Mouse (Mus musculus) brain, adult 2 months (tissue): Measurements from ENCODE around the gene Supt5.

ENCODE experiments used
- DNase-seq: peaks from one replicate; pipeline ENCODE4 v3.0.0; 2011; ENCODE audit warnings: low read depth, low spot score

Gene Supt5

DNA sequence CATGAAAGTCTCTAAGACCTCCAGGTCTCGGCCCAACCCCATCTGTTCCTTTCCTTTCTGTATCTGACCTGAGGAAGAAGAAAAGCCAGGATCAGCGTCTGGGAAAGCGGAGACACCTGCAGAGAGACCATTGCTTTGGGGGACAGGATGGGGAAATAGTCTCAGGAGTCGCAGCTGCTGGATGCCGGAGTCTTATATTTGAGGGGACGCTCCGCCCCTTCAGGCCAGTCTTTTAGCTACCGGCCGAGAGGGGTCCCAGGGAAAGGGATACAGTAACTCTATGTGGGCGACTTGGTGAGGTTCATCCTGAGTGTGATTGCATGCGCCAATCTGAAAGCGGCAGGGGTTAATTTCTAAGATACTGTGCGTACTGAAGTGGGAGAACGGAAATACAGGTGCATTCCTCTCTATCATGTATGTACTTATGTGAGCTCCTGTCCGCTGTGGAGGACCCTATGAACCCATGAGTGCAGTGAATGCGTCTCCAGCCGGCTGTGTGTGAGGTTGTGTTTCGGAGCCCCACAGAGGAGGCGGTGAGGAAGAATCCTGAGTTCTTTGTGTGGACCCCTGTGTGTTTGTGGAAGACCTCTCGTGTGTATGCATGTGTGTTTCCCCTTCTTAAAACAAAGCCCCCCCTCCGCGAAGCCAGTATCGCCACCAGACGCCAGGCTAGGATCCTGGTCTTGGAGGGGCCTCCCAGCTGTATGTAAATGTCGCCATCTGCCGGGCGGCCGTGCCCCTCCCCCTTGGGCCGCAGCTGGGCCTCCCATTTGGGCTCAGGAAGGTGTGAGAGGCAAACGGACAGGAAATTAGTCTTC lies 36.7 kb downstream of the Supt5 start, which contains the start of gene Dll3:
Gene Dll3 (minus strand): TSS at position 623 of the 818 bp plus-strand sequence.
- DNase-seq = peak; percentile 33

- DNase-seq = peak; percentile 89
Measured at GRCm38 (mm10) chr7:28298837-28299625, 39.5 kb downstream of the Supt5 start.

DNA sequence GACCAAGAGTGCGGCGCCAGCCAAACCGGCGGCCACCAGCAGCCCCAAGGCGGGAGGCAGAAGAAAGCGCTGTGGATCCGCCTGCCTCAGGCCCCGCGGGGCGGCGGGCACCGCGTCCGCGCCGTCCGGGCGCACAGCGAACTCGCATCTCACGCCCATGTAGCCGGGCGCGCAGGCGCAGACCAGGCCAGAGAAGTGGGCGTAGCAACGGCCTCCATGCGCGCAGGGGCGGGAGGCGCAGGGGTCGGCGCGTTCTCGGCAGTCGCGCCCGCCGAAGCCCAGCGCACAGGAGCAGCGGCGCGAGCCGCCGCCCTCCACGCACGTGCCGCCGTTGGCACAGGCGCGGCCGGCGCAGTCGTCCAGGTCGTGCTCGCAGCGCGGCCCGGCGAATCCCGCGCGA lies 44.1 kb downstream of the Supt5 start:
- DNase-seq = peak; percentile 79

DNA sequence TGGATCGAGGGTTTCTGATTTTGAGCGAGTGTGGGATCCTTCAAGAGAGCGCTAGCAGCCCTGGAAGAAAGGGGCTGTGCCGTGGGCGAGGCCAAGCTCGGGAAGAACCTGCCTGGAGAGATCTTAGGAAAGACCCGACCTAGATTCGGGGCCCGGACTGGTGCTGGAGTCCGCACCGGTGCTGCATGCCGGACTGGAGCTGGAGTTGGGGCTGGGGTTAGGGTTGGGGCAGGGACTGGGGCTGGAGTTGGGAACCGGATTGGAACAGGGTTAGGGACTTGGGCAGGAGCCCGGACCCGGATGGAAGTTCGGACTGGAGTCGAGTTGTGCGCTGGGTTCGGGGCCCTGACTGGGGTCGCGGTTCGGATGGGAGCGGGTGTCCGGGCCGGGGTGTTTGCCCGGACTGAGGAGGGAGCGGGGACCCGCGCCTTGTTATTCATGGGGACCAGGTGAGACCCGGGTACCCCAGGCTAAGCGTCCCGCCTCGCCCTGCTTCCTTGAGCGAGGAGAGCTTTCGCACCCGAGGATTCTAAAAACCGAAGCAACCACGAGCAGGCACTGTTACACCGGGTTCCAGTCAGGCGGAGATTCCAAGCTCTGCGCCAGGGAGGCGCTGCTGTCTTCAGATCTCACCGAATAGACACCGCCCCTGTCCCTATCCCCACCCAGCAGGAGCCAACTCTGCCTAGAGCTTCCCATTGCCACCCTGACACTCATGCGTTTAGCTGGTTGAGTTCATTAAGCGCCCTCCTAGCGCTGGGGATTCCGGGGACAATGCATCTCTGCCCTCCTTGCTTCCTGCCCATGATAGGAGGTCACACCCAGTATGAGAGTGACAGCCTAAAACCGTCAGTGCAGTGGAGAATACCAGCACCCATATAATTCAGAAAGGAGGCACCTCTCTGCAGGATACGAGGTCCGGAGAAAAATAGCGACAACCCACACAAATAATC lies 47.6 kb downstream of the Supt5 start, which contains the start of gene Selenov:
Gene Selenov (minus strand): TSS at position 549 of the 953 bp plus-strand sequence.
- peak; percentile 79 for DNase-seq

DNA sequence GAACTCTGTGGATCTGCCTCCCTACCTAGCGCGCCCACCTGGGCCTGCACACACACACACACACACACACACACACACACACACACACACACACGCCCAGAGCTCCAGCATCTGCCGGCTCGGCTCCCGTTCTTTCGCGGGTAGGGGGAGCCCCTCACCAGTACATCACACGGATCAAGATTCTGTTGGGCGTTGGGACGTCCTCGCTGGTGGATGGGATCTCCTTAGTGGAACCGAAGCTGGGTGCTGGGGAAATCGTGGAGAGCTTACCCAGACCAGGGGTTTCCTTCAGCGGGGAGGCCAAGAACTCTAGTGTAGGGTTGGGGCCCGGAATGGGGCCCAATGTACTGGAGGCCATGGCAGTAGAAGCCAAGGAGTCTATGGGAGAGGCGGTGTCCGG lies 48.4 kb downstream of the Supt5 start:
- DNase-seq = peak; percentile 11

DNA sequence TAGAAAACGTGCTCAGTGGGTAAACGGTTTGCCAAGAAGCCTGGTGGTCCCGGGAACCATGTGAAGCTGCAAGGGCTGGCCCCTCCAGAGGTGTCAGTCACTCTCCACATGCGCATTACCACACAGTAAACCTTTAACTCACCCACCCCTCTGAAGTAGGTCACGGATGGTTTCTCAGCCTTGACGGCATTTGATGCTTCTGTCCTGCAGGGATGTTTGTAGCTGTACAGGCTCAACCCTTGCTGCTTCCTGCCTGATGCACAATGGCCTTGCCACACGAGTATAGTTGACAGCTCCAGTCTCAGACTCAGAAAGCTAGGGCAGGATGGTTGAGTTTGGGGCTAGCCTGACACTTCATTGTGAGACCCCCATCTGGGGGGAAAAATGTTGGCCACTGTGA lies 57.9 kb downstream of the Supt5 start:
- DNase-seq = no peak

GRCm38 (mm10) chr7:28278279-28278652 lies 60.3 kb downstream of the Supt5 start:
- DNase-seq = no peak

DNA sequence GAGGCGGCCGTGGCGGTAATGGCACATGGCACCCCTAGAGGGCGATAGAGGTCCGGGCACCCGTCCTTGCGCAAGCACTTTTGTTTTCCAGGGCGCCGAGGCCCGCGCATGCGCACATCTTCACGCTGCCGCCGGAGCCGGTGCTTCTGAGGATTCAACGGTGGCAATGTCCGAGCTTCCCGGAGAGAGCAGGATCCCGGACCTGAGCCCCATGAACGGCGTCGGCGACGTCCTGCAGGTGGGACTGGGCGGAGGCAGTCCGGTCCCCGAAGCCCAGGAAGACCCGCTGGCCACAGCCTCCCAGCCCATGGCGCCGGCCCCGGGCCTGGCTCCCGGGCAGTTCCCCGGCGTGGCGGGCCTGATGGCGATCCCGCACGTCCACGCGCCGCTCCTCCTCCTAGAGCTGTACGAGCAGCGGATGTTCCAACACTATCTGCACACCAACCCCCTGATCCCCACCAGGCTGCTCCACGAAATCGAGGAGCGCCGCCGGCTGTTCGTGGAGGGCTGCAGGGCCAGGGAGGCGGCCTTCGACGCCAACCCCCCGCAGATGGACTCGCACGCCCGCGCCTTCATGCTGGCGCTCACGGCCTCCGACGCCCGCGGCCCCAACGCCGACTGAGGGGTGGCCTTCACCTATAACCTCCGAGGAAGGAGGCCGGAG lies 60.8 kb downstream of the Supt5 start, which contains the start of gene Eid2b:
Gene Eid2b (plus strand): TSS at position 125 of the 664 bp plus-strand sequence.
- peak; percentile 97 for DNase-seq

DNA sequence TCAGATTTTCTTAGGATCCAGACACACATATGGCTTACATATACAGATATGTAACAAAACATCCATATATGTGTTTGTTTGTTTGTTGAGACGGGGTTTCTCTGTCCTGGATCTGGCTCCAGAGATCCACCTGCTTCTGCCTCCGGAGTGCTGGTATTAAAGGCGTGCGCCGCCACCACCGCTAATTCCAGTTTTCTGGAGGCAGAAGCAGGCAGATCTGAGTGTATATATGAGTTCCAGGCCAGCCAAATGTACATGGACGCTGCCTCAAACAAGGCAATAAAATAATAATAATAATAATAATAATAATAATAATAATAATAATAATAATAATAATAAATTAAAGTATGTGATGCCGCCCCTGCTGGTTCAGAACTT lies 61.3 kb downstream of the Supt5 start:
- DNase-seq = no peak

- no peak for DNase-seq
Measured at GRCm38 (mm10) chr7:28271761-28272160, 66.8 kb downstream of the Supt5 start.

DNA sequence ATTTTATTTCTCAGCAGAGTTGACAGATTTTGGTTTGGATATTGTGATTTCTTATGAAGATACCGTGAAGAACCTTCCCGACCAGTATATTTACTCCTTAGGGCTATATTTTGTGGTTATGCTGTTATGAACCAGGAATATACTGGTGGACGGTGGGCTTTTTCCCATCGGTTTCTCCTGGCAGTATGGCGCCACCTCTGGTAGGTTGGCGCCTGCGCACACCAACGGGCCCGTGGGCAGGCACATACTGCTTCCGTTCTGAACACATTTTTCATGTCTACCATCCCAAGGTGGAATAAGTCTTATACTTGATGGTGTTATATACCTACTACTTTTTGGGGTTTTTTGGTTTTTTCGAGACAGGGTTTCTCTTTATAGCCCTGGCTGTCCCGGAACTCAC lies 69.2 kb downstream of the Supt5 start:
- no peak for DNase-seq

GRCm38 (mm10) chr7:28268576-28268975 lies 70.0 kb downstream of the Supt5 start:
- peak; percentile 21 for DNase-seq

DNA sequence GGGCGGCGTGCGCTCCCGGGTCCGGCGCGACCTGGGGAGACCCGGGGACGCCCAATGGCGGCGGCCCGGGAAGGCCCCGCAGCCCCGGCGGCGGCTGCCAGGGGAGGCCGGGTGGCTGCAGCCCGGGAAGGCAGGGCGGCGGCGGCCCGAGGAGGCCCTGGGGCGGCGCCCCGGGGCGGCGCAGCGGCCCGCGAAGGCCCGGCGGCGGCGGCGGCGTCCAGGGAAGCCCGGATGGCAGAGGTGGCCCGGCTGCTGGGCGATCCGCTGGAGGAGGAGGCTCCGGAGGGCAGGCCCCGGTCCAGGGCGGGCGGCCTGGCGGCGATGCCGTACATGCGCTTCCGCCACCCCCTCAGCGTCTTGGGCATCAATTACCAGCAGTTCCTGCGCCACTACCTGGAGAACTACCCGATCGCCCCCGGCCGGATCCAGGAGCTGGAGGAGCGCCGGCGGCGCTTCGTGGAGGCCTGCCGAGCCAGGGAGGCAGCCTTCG lies 70.5 kb downstream of the Supt5 start:
- DNase-seq = peak; percentile 78

GRCm38 (mm10) chr7:28267129-28268041 lies 71.2 kb downstream of the Supt5 start, which contains the start of gene Eid2:
Eid2 (plus strand) TSS chr7:28267881.
- peak; percentile 97 for DNase-seq

- DNase-seq = peak; percentile 18
Measured at GRCm38 (mm10) chr7:28265391-28265790, 73.2 kb downstream of the Supt5 start.
